Mouse (Mus musculus): ENCODE measurements at regions not wholly inside any gene's neighbourhood (a gene's known extent, or its start where the extent isn't known, plus 50 kb on each side); places are given as distances from the start of the nearest gene placed in this dataset.
A peak's percentile ranks its signal among the peaks of the same experiment; 100 is the strongest.

- peaks cover 82% of the 10 kb centered on the region for H3K4me1 ChIP-seq
- no peaks in the 10 kb centered on the region for H3K27me3 ChIP-seq (ENCODE audit: low read depth, poor library complexity, severe bottlenecking)
- no peaks in the 10 kb centered on the region for H3K9me3 ChIP-seq (replicated peaks)
- no peaks in the 10 kb centered on the region for H3K36me3 ChIP-seq
- WGBS, result 52% methylated on average over 8 of the region's 8 CpGs
- peak overlapping the region; percentile 80 for H3K27ac ChIP-seq
- no peak overlapping the region for H3K4me3 ChIP-seq
- DNase-seq (ENCODE audit: low spot score), result no peak
Observed at GRCm38 (mm10) chr7:142593729-142594375, 61.4 kb downstream of the Mrpl23 start.

DNA sequence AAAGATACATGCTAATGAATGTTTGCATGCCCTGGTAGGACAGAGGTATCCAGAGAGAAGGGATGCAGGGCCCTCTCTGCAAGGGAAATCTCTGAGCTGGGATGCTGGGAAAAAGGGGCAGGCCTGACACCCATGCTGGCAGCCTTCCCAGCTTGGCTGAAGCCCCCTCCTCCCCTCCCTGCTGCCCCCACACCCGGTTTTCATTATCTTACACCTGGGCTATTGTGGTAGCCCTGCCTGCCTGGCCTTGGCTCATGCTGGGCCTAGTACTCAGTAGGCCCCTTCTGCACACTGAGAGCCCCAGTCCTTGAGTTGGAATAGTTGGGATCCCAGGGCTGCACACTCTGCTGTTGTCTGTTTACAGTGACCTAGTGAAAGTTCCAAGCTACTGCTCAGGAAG is 62.9 kb downstream of the Mrpl23 start:
- H3K36me3 ChIP-seq, result no peaks in the 10 kb centered on the region
- H3K4me3 ChIP-seq, result no peak overlapping the region
- H3K4me1 ChIP-seq, result peaks cover 76% of the 10 kb centered on the region
- WGBS, result 35% methylated on average over 1 of the region's 1 CpGs
- H3K27ac ChIP-seq, result peak overlapping the region; percentile 80
- DNase-seq (ENCODE audit: low spot score), result peak; percentile 61
- H3K27me3 ChIP-seq (ENCODE audit: low read depth, poor library complexity, severe bottlenecking), result no peaks in the 10 kb centered on the region
- no peaks in the 10 kb centered on the region for H3K9me3 ChIP-seq (replicated peaks)

GRCm38 (mm10) chr7:142596211-142596610 is 63.7 kb downstream of the Mrpl23 start:
- WGBS, result 98% methylated on average over 1 of the region's 1 CpGs
- Histone ChIP-seq H3K4me1 (peaks cover 75% of the 10 kb centered on the region), H3K4me3 (no peak overlapping the region), H3K27ac (peak overlapping the region; percentile 80), H3K36me3 (no peaks in the 10 kb centered on the region), H3K9me3 (replicated peaks) (no peaks in the 10 kb centered on the region), H3K27me3 (ENCODE audit: low read depth, poor library complexity, severe bottlenecking) (no peaks in the 10 kb centered on the region)
- DNase-seq (ENCODE audit: low spot score), result no peak

- Histone ChIP-seq H3K4me3 (no peak overlapping the region), H3K36me3 (no peaks in the 10 kb centered on the region), H3K27me3 (ENCODE audit: low read depth, poor library complexity, severe bottlenecking) (no peaks in the 10 kb centered on the region), H3K4me1 (peaks cover 57% of the 10 kb centered on the region), H3K27ac (peak overlapping the region; percentile 32; the same call in 1 of the 2 replicates), H3K9me3 (replicated peaks) (no peaks in the 10 kb centered on the region)
- 80% methylated on average over 7 of the region's 7 CpGs for WGBS
- DNase-seq (ENCODE audit: low spot score), result no peak
Observed at GRCm38 (mm10) chr7:142597961-142598360, 65.5 kb downstream of the Mrpl23 start.

DNA sequence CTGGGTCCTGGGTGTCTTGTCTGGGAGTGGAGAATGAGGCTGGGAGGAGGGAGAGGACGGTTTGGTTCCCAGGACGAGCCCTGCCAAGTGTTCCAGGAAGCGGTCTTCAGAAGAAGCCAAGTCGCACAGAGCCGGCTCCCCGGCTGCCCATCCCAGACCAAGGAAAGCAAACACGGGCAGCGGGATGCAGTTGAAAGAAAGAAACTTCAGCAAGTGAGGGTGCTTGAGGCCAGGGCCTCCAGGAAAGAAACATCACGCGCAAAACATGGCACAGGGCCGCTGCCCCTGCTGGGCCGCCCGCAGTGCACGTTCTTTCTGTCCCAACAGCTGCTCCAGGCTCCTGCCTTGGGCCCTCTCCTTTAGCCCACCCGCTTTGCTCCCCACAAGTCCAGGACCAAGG is 66.7 kb downstream of the Igf2 start:
- no peak for DNase-seq (ENCODE audit: low spot score)
- no peaks in the 10 kb centered on the region for H3K9me3 ChIP-seq (replicated peaks)
- H3K27me3 ChIP-seq (ENCODE audit: low read depth, poor library complexity, severe bottlenecking), result no peaks in the 10 kb centered on the region
- peak overlapping the region; percentile 31 for H3K27ac ChIP-seq
- H3K4me1 ChIP-seq, result peaks cover 42% of the 10 kb centered on the region
- 87% methylated on average over 15 of the region's 15 CpGs for WGBS
- no peaks in the 10 kb centered on the region for H3K36me3 ChIP-seq
- H3K4me3 ChIP-seq, result no peak overlapping the region

- Histone ChIP-seq H3K36me3 (no peaks in the 10 kb centered on the region), H3K27ac (peak overlapping the region; percentile 31), H3K4me1 (peaks cover 42% of the 10 kb centered on the region), H3K9me3 (replicated peaks) (no peaks in the 10 kb centered on the region), H3K27me3 (ENCODE audit: low read depth, poor library complexity, severe bottlenecking) (no peaks in the 10 kb centered on the region), H3K4me3 (no peak overlapping the region)
- no peak for DNase-seq (ENCODE audit: low spot score)
- 30% methylated on average over 1 of the region's 1 CpGs for WGBS
Observed at GRCm38 (mm10) chr7:142600400-142600799, 66.2 kb downstream of the Igf2 start.
